Mouse (Mus musculus) cerebellum, adult 2 months (tissue): Measurements from ENCODE around the gene Prpf38b.

ENCODE experiments used
- CTCF ChIP-seq: fragments of 200-500 bp; IDR thresholded peaks from 2 replicates; pipeline ENCODE4 v1.5.1; 2011; ENCODE audit warnings: low read depth, mild to moderate bottlenecking, control low read depth, low read length, moderate library complexity, borderline replicate concordance; ENCODE audit not compliant: insufficient read depth
- POLR2A ChIP-seq: fragments of 200-500 bp; IDR thresholded peaks from 2 replicates; pipeline ENCODE4 v1.6.1; 2011; ENCODE audit warnings: low read length, control low read depth, borderline replicate concordance; ENCODE audit not compliant: insufficient read depth

DNA sequence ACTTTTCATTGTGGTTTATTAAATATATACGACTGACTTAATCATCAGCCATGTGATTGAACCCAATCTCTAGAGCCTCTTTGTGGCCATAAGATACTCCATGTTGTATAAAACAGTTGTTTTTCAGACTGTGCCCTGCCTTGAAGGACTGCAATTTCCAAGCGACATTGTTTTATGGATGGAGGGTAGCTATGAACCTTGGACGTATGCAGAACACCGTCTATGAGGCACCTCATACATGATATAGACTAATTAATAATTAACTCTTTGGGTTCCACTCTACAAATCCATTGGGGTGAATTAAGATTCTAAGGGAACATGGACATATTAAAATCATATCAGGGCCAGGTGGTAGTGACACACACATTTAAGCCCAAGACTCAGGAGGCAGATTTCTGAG, 14.2 kb upstream of the Prpf38b start:
- TF ChIP-seq CTCF (no peak), POLR2A (no peak)
